Mouse (Mus musculus) naive thymus-derived CD4-positive, alpha-beta T cell, adult 2 months (primary cell): ENCODE measurements around the gene Zfp697.
"Not testable (repeated sequence)": the region's sequence is repeated elsewhere in the genome, so short reads cannot be mapped to it uniquely, and the experiment has no call there.

Source experiments
- DNase-seq: peaks from one replicate; pipeline ENCODE4 v3.0.0-alpha.2; 2011; ENCODE audit warnings: low read depth

Gene Zfp697

DNA sequence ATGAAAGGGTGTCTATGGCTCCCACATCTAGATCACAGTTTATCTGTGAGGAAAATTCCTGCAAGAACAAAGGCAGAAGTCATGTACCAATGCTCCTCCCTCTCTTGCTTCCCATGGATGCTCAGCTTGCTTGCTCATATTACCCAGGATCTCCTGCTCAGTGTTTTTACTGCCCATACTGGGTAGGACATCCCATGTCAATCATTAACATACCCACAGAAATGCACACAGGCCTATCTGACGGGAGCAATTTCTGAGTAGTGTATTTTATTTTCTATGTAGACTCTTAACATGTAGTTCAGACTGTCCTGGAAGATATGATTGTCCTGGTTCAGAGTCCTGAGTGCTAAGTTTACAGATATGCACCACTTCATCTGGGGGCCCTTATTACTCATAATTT, 142.3 kb downstream of the Zfp697 start:
- DNase-seq: not testable (repeated sequence)

GRCm38 (mm10) chr3:98524978-98525377, 142.7 kb downstream of the Zfp697 start:
- DNase-seq: not testable (repeated sequence)

DNA sequence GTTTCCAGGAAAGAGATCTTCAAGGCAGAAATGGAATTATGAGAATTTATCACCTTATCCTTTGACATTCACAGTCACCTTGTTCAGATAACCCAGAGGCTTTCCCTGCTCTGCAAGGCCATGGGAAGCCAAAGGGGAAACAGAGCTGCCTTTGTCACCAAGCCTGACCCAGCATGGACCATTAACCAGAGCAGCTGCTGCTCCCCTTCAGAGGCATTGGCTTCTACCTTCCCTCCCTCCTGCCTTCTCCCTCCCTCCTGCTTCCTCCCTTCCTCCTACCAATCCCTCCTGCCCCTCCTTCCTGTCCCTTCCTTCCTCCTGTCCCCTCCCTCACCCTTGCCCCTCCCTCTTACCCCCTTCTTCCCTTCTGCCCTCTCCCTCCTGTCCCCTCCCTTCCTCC, 165.4 kb downstream of the Zfp697 start:
- not testable (repeated sequence) for DNase-seq

DNA sequence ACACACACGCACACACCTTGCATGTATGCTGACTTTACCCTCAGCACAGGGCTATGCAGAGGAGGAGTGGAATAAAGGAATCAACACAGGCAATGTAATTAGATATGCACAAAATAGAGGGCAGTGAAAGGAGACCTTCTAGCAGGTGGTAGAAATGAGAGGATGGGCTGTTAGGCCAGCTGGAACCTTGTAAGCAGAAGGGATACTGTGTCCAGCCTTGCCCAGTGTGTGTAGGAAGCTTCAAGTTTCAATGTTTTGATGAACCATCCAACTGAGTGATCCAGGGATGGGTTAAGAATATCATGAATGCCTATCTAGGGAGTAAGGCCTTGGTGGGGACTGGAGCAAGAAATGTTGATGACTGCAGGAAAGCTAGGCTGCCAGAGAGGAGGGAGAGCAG, 166.2 kb downstream of the Zfp697 start:
- DNase-seq: not testable (repeated sequence)

DNA sequence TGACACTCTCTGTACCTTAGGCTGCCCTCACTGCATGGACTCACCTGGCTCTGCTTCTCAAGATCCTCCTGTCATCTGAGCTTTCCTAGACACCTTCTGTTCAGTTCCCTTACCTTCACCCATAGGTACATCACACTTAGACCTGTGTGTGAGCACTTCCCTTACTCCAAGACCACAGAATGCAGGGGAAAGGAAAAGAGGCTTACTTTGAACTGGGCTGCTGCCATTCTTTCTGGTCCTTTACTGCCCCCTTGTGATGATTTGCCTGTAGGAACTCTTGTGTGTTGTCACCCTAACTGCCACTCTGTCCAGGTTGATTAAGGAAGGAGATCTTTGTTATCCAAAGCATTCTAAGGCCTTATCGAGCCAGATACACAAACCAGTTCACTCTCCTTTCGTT, 168.0 kb downstream of the Zfp697 start:
- not testable (repeated sequence) for DNase-seq

DNA sequence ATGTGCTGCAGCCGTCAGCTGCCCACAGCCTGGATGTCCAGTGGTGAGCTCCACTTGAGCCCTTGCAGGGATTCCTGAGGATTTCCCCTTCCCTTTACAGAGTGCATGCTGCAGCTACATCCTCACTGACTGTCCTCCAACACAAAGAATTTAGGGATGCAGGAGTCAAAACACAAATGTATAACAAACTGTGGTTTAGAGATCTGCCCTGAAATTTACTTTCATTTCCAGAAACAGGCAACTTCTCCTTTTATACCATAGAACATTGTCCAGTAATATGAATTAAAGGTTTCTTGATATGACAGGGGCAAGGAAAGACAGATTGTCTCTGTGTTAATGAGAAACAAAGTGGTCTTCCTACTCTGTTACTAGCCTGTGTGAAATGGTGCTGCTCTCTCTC, 168.6 kb downstream of the Zfp697 start:
- DNase-seq: not testable (repeated sequence)

GRCm38 (mm10) chr3:98560711-98561110, 178.4 kb downstream of the Zfp697 start:
- not testable (repeated sequence) for DNase-seq

DNA sequence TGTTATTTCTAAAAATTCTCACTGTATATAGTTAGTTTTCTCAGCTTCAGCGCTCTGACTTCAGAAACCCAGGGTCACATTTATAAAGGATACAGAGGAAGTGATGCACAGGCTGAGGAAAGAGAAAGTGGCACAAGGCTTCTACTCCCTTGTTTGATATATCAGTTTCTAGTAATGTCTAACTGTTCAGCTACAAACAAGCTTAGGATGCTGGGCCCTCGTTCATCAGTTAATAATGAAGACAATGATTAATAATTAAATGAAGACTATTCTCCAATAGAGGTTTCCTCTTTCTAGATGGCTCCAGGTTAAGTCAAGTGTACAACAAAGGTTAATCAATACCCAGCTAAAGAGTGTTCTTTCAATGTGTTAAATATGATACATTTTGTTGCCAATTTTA, 181.6 kb downstream of the Zfp697 start:
- DNase-seq: not testable (repeated sequence)

- DNase-seq: not testable (repeated sequence)
Observed at GRCm38 (mm10) chr3:98564894-98565293, 182.6 kb downstream of the Zfp697 start.

- not testable (repeated sequence) for DNase-seq
Observed at GRCm38 (mm10) chr3:98567717-98568116, 185.5 kb downstream of the Zfp697 start.

DNA sequence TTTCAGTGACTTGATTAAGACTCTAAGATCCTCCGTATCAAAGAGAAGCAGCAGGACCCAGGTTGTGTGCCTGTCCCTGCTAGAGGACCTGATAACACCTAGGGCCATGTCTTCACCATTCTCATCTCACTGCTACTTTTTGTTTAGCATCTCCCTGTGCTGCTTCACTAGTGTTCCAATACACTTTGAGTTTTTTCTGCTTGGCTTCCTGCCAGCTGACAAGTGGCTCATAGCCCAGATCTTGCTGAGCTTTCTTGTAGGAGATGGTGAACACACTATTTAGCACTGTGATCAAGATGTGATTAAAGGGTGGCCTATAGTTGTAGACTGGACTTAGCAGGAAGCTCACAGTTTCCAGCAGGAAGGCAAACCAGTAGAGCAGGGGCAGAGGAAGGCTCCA, 198.8 kb downstream of the Zfp697 start:
- DNase-seq: not testable (repeated sequence)

GRCm38 (mm10) chr3:98582202-98582601, 199.9 kb downstream of the Zfp697 start:
- not testable (repeated sequence) for DNase-seq

DNA sequence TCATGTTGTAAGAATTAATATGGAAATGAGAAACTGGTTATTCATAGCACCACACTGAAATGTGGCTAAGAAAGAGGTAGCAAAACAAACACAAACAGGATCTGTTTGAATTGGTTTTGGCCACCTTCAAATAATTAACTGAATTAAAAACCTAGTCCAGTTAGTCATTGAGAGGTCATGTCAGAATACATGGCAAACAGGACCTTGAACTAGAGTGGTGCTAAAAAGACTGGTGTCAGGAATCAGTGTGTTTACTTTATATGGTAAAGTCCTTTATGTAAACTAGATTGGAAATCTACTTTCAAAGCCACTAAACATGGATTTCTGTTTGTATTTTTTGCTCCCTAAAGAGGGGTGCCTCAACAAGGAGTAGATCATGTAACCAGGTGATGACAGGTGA, 200.4 kb downstream of the Zfp697 start:
- DNase-seq: not testable (repeated sequence)

DNA sequence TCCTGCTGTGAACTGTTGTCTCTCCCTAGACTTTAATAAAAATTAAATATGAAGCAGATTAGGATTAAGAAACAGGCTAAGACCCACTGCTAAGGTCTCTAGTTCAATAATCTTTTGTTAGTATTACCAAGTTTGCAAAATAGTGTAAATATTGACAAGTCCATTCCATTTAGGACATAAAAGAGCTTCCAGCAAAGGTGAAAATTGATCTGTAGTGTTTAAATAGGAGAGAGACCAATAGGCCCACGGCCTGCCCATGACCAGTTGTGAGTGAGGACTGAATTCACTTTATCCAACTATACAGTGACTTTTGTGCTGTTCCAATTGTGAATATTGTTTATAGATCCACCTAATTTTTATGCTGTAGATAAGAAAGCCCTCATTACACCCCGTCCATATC, 205.5 kb downstream of the Zfp697 start:
- DNase-seq: no peak

GRCm38 (mm10) chr3:98588707-98589106, 206.4 kb downstream of the Zfp697 start, which contains the start of gene Gm10681:
Gene Gm10681, minus strand, starts transcription at chr3:98588807.
- DNase-seq: no peak

DNA sequence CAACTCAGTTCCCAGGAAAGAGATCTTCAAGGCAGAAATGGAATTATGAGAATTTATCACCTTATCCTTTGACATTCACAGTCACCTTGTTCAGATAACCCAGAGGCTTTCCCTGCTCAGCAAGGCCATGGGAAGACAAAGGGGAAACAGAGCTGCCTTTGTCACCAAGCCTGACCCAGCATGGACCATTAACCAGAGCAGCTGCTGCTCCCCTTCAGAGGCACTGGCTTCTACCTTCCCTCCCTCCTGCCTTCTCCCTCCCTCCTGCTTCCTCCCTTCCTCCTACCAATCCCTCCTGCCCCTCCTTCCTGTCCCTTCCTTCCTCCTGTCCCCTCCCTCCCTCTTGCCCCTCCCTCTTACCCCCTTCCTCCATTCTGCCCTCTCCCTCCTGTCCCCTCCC, 231.3 kb downstream of the Zfp697 start:
- not testable (repeated sequence) for DNase-seq

- peak; percentile 0 for DNase-seq
Observed at GRCm38 (mm10) chr3:98613963-98614362, 231.7 kb downstream of the Zfp697 start.

GRCm38 (mm10) chr3:98614406-98614927, 232.2 kb downstream of the Zfp697 start:
- DNase-seq: not testable (repeated sequence)

- not testable (repeated sequence) for DNase-seq
Observed at GRCm38 (mm10) chr3:98616244-98616643, 234.0 kb downstream of the Zfp697 start.

DNA sequence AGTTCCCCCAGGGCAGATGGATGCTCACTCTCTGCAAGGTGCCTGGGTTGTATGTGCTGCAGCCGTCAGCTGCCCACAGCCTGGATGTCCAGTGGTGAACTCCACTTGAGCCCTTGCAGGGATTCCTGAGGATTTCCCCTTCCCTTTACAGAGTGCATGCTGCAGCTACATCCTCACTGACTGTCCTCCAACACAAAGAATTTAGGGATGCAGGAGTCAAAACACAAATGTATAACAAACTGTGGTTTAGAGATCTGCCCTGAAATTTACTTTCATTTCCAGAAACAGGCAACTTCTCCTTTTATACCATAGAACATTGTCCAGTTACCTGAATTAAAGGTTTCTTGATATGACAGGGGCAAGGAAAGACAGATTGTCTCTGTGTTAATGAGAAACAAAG, 234.5 kb downstream of the Zfp697 start:
- DNase-seq: not testable (repeated sequence)

GRCm38 (mm10) chr3:98629633-98630032, 247.4 kb downstream of the Zfp697 start:
- DNase-seq: no peak

DNA sequence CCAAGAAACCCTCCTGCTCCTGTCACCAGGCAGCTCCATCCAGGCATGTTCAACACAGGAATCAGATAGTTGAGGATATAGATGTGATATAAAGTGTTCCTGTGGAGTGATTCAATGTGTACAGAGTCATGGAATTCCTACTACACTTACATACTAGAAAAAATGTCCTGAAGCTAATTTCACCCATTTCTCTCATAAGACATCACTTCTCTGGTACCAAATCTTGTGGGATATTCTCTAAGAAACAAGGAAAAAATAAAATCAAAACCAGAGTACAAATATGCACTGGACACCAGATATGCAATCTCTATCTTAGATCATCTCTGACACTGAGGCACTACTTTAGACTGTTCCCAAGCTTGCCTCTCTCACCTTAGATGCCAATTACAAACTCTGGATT, 247.9 kb downstream of the Zfp697 start, which contains the start of gene Hsd3b5:
Gene Hsd3b5 (minus strand): TSS at position 101 of the 400 bp plus-strand sequence.
- no peak for DNase-seq

DNA sequence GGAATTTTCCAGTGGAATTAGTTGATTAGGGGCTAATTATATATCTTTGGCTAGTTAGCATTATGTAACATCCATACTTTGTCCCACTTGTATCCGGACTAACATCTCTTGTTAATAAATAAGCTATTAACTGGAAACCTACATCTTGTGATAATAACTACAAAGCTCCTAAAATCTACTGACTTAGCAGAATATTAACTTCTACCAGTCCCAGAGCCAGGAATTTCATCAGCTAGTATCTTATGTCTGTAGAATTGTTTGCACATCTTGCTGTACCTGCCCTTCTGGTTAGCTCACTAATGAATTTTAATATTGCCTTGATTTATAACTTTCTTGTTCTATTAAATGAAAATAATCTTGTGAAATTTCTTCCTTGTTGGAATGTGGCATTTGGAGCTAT, 252.9 kb downstream of the Zfp697 start:
- no peak for DNase-seq

- DNase-seq: no peak
Observed at GRCm38 (mm10) chr3:98680786-98681185, 298.5 kb downstream of the Zfp697 start.
